Mouse (Mus musculus) hematopoietic stem cell, adult 5-6 weeks (primary cell): ENCODE measurements around the gene Elovl7. TPM values are rescaled to one million over a fixed set of nuclear protein-coding genes. Genes with fewer than 3 reads are reported as not detected.

Source experiments
- ATAC-seq, 2 experiments: fragments of 125-278 bp in 1 of 2; replicated peaks in 1 of 2; 2 replicates each; pipeline ENCODE4 v1.8.0; 2016 to 2017; ENCODE audit warnings: inconsistent platforms in 2 of 2, mild to moderate bottlenecking in 2 of 2, moderate number of reproducible peaks in 2 of 2, low read depth in 1 of 2, moderate TSS enrichment in 1 of 2; ENCODE audit not compliant: low FRiP score in 2 of 2, poor library complexity in 2 of 2, severe bottlenecking in 2 of 2, insufficient read depth in 1 of 2, low TSS enrichment in 1 of 2
- total RNA-seq: library from RNA; stranded (forward); fragments of 172-1452, 232-1000 nt; gene quantifications from 2 replicates; pipeline ENCODE4 v1.2.3, GENCODE M21; 2017

Gene Elovl7
- total RNA-seq, 1 experiment from 2014 or later, result 4.6 TPM

DNA sequence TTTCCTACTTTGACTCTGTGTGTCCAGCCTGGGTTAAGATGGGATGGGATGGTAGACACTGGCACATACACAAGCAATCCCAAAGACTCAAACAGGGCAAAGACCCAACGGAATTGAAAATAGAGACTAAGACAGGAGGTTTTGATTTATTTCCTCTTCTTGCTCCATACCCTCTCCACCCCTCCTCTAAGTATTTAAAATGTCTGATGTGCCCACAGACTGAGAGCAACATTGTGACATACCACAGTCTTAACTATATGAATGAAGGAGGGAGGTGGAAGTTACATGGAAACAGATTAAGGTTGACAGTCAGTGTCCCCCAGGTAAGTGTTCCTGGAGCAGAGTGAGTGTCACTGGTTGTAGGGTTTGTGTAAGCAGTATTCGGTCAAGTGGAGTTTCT is 70.1 kb downstream of the Elovl7 start:
- ATAC-seq, result no peak

DNA sequence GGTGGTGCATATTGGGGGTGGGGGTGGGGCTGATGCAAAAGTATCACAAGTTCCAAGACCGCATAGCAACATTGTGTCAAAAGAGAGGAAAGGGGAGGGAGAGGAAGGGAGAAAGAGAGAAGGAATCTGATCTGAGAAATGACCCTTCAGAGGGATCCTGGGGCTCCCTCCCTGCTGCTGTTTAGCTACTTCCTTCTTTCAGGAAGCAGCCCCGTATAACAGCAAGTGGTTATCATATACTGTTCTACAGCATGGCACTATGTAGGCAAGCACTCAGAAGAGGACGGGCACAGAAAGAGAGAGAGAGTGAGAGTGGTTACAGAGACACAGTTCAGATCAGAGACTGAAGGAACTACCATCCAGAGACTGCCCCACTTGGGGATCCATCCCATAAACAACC is 73.7 kb downstream of the Elovl7 start:
- ATAC-seq, result no peak; a peak in 1 of 4 replicates

DNA sequence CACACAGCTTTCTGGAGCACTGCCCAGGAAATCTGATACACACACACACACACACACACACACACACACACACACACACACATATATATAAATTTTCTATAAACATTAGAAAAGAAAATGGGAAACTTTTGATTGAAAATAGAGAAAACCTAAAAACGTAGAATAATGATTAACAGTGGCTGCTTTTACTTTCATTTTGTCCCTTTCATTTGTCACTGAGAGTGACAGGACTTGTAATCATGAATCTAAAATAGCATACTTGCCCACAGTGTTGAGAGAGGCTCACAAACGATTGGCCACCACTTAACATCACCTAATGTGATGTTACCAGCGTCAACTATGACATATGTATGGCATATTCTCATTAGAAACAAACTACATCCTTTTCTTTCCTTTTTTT is 75.2 kb downstream of the Elovl7 start:
- ATAC-seq, result no peak

DNA sequence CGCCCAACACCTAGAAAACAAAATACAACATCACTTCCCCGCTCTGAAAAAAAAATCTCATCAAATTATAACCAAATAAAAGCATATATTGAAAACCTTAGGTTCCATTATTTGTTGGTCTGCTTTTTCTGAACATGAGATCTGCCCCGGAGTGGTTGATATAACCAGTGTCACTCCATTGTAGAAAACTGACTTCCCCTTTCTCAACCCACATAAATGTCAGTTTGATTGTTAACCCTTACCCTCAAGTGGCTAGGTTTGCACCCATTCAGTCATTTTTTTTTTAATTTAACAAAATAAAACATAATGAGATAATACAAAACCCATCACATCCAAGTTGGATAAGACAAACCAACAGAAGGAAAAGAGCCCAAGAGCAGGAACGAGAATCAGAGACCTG is 76.1 kb downstream of the Elovl7 start:
- ATAC-seq, result peak; percentile 85 to 89

DNA sequence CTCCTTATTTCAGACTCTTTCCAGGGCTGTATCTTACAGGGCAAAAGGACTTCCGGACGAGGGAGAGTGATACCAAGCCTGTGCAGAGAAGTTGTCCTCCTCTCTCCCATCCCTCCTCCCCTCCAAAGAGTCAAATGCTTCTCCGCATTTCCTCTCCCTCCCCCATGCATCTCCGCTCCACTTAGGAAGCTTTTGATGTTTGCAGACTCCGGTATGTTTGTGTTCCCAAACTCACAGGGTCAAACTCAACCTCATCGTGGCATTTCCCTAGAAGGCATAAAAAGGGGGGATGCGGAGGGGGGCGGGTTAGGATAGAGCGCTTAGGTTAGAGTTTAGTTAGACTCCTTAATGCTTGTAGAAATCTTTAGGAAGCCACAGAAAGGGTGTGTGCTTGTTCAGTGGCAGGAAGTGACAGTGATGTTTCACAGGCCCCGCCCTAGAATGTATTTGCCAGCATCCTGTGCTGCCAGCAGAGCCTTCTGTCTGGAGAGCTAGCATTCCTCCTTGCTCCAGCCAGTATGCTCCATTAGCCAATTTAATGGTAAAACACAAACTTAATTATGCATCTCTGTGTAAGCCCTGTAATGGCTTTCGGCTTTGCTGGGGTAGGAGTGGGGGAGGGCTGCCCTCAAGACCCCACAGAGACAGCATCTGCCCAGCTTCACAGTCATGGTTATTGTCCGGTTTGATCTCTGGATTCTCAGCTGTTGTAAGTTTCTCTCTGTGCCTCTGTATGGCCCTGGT is 83.3 kb downstream of the Elovl7 start:
- ATAC-seq, result peak; percentile 89 to 94

DNA sequence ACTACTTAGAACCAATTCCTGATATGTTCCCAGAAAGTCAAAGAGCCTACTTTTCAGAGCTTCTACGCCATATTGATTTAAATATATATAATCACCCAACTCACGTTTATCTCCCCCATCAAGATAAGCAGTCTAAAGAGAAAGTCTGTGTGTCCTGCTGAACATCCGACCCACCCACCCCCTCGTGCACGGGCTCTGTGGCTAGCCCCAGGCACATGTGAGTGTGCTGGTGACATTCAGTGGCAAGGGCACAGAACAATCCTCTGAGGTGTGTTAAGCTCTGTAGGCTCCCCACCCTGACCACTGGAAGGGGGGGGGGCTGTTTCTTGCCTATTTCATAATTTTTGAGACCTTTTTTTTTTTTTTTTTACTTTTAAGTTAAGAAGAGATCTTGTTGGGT is 84.0 kb downstream of the Elovl7 start:
- no peak for ATAC-seq

DNA sequence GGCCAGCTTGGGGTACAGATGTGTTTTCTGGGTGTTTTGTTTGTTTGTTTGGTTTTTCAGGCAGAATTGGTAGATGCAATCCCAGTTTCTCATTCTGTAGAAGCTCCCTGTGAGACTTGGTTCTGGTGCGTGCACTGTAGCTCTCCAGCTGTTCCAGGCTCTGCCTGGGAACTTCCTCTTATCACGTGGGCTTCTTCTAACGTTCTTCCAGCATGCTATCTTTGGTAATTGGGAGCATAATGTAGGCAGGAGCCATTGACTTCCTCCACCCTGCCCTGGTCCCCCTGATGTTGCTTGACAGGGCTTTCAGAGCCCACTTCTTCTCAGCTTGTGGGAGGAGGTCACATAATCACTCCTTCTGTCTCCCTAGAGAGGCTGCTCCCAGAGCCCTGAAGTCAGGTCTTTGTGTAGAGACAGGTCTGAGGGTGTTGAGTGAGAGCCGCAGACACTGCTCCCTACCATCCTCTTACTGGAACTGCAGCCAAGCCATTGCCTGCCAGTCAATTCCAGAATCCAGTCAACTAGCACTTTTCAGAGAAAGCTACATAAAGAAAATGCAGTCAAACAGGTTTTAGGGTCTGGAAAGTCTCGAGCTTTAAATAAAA is 86.2 kb downstream of the Elovl7 start:
- peak in 1 of 2 experiments; percentile 19; a peak in 2 of 4 replicates for ATAC-seq

DNA sequence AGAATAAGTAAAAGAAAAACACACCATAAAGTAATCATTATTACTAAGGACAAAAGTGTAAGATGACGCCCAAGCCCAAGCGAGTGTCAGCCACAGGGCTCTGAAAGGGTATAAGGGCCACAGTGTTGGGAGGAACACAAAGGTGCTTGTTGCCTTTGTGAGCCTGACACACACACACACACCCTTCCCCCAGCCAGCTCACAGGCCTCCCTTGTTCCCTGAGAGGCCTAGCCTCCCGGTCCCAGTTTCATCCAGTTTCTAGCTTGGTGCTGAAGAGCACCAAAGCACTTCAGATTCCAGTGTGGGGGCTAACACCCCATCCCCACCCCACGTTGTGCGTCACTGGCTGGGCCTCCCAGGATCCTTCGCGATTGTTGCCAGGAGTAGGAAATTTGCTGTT is 87.2 kb downstream of the Elovl7 start:
- ATAC-seq, result no peak

DNA sequence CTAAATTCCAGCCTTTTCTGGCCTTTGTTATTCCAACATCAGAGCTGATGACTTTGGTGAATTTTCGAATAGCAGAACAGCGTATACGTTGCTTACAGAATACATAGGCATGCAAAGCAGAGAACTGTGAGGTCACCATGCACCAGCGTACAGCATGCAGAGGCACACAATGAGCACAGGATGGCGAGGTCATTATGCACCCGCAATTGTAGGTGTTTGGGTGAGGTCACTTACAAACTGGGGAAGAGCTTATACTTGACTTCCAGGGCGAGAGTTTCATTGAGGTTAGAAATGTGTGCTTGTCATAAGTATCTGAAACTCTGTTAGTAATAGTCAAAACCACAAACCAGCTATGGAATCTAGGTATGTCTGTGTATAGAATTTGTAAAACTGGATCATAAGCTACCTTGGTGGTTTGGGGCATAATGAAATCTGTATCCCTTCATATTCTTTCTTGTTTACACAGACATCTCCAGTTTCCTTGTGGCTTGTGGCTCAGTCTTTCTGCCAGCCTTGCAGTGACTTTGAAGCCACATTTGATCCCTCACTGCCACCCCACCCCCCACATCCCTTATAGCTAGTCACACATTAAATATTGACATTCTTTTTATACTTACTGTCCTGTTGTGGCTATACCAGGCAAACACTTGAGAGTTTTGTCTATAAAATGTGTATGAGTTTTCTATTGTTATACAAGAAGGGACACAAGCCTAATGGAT is 88.9 kb downstream of the Elovl7 start:
- ATAC-seq, result no peak

DNA sequence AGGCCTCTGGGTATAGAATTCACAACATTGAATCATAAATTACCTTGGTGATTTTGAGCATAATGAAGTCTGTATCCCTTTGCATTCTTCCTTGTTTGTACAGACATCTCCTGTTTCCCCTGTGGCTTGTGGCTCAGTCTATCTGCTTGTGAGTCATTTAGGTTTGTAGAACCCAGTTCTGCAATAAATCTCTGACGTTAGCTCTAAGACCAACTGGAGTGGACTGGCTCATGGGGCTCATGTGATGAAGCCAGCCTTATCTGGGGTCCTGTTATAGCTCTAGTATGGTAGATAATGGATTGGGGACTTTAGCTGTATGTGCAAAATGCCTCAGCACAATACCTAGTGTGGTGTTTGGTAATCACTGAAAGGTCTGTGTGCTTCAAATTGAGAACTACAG is 89.6 kb downstream of the Elovl7 start:
- ATAC-seq, result peak in 1 of 2 experiments; percentile 38; a peak in 2 of 4 replicates

DNA sequence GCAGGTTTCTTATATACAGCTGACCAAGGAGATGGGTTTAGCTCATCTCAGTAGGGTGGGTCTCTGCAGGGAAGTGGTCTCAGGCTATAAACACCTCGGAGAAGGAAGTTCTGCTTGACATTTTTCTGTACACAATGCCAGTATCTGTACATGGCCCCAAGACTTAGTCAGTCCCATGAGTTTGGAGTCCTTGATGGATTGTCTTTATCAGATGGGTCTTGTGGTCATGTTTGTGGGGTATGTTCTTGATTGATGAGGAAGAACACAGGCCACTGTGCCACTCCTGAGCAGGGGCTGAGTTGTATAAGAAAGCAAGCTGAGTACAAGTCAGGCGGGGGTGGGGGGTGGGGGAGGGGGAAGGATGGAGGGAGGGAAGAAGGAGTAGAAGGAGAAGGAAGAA is 90.5 kb downstream of the Elovl7 start:
- peak in 1 of 2 experiments; percentile 34; a peak in 1 of 4 replicates for ATAC-seq

DNA sequence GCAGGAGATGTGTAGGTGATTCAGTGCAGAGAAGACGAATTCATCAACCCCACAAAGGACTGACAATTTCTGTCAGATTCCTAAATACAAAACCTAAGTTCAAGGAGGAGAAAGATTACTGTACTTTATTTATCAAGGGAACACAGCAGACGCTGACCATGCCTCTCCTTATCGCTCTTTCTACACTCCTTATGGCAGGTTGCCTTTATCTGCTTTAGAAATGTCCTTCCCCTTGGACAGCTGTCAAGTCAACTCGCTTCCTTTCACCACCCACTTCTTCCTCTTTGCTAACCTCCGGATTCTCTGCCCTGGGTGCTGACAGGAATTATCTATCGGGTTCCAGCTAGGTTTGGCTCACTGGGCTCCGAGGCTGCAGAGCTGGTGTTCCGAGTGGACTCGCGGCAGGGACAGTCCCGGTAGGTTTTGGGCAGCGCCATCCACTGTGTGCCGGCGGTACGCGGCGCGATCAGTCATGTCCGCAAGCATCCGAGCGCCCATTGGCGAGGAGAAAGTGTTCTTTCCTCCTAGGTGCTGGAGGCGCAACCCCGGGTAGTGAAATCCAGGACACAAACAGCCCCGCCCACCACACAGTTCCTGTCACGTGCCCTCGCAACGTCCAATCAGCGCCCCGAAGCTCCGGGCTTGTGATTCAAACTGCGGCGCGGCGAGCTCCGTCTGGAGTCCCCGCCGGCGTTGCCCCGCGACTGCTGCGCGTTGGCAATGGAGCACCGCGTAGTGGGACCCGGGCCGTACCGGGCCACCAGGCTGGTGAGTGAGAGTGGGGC is 101.7 kb downstream of the Elovl7 start, which contains the start of gene Depdc1b:
Gene Depdc1b, plus strand, starts transcription at position 631 of the 785 bp plus-strand sequence.
- ATAC-seq, result peak; percentile 93 to 95

DNA sequence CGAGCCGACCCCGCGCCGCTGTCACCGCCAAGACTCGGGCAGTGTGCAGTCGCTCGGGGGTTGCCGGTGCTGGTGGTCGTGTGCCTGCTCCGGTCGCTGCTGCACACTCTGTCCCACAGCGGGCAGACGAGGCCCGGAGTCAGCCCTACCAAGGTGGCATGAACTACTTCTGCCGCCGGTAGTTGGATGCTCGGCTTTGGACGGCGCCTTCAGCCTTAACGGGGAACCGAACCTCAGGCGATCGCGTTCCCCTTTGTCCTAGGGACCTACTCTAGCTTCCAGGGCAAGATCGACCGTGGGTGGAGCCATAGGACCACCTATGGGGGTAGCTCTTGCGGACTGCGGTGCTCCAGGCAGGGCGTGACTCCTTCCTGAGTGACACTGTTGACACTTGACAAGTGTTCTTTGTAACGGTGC is 102.3 kb downstream of the Elovl7 start:
- peak; percentile 14 to 49; a peak in 2 of 4 replicates for ATAC-seq

DNA sequence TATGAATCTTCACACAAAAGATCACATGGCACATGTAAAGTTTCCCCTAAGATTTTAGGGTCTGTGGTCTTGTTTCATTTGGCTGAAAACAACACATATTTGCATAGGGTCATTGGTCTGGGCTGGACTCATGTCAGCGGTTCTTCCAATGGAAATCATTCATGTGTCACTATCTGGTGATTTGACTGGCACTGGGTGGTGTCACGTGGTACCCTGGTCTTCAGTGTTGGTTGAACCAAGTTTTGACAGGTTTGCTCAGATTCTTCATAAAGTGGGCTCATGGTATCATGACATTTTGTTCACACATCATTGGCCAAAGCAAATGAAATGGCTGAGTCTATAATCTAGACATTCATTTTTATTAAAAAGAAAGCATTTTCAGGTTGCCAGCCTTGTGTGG is 103.2 kb downstream of the Elovl7 start:
- no peak for ATAC-seq

DNA sequence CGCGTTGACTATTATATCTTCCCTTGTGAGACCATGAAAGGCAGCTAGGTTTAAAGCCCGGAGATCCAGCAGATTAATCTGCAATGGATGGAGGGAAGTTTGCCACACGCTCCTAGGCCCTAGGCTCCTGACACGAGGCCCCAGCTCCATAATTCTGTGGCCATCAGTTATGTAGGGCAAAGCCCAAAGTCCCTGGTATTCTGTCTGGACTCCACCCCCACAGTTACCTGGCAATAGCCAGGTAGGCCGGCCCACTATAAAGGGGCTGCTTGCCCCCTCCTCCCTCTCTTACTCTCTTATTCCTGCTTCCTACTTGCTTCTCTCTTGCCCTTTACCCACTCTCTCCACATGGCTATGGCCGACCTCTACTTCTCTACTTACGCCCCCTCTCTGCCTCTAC is 104.8 kb downstream of the Elovl7 start:
- no peak for ATAC-seq

DNA sequence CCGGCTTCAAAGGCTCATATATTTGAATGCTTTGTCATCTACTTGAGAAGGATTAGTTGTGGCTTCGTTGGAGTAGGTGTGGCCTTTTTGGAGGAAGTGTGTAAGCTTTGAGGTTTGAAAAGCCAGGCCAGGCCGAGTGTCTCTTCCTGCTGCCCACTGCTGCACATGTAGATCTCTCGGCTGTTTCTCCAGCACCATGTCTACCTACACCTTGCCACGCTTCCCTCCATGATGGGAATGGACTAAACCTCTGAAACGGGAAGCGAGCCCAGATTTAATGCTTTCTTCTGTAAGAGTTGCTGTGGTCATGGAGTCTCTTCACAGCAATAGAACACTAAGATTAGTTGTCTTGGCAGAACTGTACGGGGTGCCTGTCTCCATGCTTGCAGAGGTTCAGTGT is 106.0 kb downstream of the Elovl7 start:
- ATAC-seq, result no peak

DNA sequence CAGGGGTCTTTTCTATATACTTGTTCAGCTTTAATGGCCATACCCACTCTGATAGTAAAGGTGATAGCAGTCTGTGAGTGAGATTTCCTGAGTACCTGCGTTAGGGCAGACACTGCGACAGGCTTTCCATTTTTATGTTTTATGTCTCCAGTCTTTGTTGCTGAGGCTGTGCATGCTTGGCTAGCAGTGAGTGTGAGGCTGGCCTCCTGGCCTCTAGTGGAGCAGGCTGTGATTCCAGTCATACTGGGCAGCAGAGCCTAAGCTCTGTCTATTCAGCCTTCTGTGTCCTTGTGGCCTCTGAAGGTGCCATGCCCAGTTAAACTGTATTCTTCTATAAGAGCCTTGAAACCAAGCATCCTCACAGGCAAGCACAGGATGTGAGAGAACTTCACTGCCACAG is 108.3 kb downstream of the Elovl7 start:
- ATAC-seq, result no peak
